Mouse (Mus musculus): ENCODE data around the gene Aox2.
"Not testable (repeated sequence)": the region's sequence is repeated elsewhere in the genome, so short reads cannot be mapped to it uniquely, and the experiment has no call there.

Aox2 gene

DNA sequence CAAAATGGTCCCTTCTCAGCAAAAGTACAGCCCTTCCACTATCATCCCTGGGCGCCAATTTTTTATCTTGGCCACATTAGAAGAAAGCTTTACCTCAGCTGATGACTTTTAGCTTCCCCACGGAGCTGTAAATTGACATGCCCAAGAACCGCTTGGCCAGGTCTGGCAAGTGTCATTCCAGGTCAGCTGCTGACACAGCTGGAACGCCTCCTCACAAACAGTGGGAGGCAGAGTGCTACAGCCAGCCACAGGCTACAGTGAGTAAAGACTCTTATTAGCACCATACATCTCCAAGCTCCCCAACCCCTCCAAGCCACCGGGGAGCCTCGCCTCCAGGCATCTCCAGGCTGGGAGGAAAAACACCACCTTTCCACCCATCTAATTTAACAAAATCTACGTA is 63.5 kb downstream of the Aox2 start:
- ATAC-seq (ENCODE audit: insufficient number of reproducible peaks, low FRiP score, low TSS enrichment) = no peak

GRCm38 (mm10) chr1:58343861-58344260 is 65.7 kb downstream of the Aox2 start:
- no peak for ATAC-seq (ENCODE audit: insufficient number of reproducible peaks, low FRiP score, low TSS enrichment)

DNA sequence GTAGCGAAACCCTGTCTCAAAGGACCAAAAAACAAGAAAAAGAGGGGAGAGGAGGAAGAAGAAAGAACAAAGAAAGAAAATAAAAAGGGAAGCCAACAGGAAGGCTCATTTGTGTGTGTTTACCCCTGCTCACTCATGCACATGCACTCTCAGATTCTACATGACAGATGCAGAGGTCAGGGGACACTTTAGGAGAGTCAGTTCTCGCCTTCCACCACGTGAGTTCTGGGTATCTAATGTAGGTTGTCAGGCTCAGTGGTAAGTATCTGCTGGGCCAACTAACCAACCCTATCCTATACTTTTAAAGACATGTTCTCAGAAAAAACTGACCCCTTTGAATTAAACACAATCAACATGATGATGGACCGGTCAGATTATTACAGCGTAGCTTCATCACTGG is 66.4 kb downstream of the Aox2 start:
- ATAC-seq (ENCODE audit: insufficient number of reproducible peaks, low FRiP score, low TSS enrichment) = no peak

DNA sequence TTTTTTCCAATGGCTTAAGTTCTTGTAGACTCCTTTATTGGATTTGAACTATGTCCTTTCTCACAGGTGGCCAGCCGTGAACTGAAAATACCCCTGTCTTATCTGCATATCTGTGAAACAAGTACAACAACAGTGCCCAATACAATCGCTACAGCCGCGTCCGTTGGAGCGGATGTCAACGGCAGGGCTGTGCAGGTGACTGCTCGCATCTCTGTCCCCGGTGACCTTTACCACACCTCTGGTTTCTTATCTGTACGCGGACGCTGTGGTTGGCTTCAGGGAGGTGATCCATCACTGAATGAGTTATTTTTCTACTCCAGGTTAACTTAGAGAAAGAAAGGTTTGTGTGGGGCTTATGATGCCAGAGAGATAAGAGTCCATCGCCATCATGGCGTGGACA is 68.0 kb downstream of the Aox2 start:
- no peak for ATAC-seq (ENCODE audit: insufficient number of reproducible peaks, low FRiP score, low TSS enrichment)

DNA sequence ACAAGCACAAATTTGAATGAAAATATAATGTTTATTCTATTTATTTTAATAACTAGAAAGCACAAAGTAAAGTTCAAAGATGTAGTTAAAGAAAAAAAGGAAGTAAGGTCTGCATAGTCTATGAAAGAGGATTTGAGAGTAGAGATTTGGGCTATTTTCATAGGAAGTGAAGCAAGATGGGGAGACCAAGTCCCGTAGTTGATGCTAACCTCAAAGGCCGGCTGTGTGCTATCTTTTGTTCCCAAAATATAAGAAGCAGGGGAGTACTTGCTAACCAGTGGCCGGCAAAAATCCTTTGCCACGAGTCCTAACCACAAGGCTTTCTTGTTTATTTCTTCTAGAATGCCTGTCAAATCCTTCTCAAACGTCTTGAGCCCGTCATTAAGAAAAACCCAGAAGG is 70.6 kb downstream of the Aox2 start:
- ATAC-seq (ENCODE audit: insufficient number of reproducible peaks, low FRiP score, low TSS enrichment) = no peak

GRCm38 (mm10) chr1:58353238-58353893 is 75.2 kb downstream of the Aox2 start:
- ATAC-seq (ENCODE audit: insufficient number of reproducible peaks, low FRiP score, low TSS enrichment) = no peak

GRCm38 (mm10) chr1:58358958-58359901 is 81.1 kb downstream of the Aox2 start:
- no peak for ATAC-seq (ENCODE audit: insufficient number of reproducible peaks, low FRiP score, low TSS enrichment)

DNA sequence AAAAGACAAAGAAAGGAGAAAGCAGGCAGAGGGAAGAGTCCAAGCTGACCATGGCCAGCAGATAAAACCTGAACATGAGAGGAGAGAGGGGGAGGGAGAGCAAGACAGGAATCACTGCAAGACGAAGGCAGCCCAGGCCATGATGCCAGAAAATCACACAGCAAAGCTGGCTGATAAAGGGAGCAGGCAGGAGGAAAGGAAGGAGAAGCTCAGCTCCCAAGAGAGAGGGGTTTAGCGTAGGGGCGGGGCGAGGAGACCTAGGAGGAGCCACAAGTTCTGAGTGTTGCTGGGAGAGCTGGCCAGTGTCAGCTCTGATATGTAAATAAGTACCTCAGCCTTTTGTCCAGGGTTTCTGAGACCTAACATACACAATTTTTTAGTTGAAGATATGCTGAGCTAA is 84.2 kb downstream of the Aox2 start:
- no peak for ATAC-seq (ENCODE audit: insufficient number of reproducible peaks, low FRiP score, low TSS enrichment)

- no peak for ATAC-seq (ENCODE audit: insufficient number of reproducible peaks, low FRiP score, low TSS enrichment)
These were observed 86.4 kb downstream of the Aox2 start for GRCm38 (mm10) chr1:58364551-58364950.

- no peak for ATAC-seq (ENCODE audit: insufficient number of reproducible peaks, low FRiP score, low TSS enrichment)
These were observed 87.7 kb downstream of the Aox2 start for GRCm38 (mm10) chr1:58365829-58366228.

- no peak for ATAC-seq (ENCODE audit: insufficient number of reproducible peaks, low FRiP score, low TSS enrichment)
These were observed 88.8 kb downstream of the Aox2 start for GRCm38 (mm10) chr1:58366737-58367471.

GRCm38 (mm10) chr1:58369716-58370115 is 91.6 kb downstream of the Aox2 start:
- ATAC-seq (ENCODE audit: insufficient number of reproducible peaks, low FRiP score, low TSS enrichment) = no peak

DNA sequence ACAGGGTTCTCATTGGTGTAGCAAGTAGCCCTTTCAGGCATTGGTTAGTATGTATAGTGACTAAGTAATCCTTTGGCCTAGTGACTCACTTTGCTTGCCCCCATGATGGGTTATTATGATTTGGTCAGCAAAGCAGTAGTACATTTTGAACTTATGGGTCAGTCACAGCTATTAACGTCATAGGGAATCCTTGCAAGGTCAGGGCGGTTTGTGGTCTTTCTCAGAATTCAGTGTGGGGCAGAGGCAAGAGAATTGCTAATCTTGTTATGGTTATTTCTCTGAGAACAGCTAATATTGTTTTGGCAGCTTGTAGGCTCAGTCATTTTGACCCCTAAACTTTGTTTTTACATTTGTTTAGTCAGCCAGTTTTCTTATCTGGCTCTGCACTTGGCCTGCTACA is 96.1 kb downstream of the Aox2 start:
- not testable (repeated sequence) for ATAC-seq (ENCODE audit: insufficient number of reproducible peaks, low FRiP score, low TSS enrichment)

DNA sequence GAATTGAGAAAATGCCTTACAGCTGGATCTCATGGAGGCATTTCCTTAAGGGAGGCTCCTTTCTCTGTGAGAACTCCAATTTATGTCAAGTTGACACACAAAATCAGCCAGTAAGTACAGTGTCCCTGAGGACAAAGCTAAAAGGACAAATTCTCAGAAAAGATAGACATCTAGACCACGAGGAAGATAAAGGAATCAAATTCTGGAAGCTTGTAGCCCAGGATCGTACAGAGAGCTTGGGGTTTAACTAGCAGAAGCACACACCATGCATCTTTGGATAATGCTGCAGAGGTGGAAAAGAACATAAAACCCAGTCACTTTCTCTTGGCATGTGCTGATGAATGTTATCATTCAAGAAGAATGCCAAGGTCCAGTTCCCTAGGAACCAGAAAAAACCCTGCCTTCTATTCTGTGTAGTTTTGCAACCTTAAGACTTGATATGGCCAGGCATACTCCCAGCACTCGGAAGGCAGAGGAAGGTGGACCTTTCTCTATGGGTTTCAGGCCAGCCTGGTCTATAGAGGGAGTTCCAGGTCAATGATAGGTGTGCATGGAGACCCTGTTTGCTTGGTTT is 97.5 kb downstream of the Aox2 start:
- ATAC-seq (ENCODE audit: insufficient number of reproducible peaks, low FRiP score, low TSS enrichment) = no peak

DNA sequence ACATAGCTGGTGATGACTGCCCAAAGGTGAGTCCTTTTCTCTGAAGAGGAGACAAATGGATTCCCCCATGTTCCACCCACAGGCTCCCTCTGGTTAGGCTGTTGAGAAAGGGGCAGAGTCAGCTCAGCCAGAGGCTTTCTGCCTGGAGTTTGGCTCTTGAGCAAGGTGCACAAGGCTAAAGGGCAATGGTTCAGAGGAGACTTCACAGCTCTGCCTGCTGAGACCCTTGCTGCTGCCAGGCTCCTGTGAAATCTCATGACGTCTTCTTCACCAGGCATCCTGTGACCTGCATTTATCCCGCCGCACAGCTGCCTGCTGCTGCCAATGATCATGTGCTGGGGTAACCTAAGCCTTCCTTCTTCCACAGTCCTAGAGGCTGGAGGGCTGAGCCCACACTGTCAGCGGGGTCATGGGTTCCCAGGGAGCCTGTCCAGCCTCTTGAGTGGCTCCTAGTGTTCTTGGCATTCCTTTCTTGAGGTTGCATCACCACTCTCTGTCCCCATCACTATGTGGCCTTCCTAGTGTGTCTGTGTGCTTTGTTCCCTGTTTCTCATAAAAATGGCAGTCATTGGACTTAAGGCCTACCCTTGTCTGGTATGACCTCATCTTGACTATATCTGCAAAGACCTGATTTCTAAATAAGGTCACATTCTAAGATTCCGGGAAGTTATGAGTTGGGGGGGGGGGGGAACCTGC is 104.6 kb downstream of the Aox2 start:
- ATAC-seq (ENCODE audit: insufficient number of reproducible peaks, low FRiP score, low TSS enrichment) = no peak

DNA sequence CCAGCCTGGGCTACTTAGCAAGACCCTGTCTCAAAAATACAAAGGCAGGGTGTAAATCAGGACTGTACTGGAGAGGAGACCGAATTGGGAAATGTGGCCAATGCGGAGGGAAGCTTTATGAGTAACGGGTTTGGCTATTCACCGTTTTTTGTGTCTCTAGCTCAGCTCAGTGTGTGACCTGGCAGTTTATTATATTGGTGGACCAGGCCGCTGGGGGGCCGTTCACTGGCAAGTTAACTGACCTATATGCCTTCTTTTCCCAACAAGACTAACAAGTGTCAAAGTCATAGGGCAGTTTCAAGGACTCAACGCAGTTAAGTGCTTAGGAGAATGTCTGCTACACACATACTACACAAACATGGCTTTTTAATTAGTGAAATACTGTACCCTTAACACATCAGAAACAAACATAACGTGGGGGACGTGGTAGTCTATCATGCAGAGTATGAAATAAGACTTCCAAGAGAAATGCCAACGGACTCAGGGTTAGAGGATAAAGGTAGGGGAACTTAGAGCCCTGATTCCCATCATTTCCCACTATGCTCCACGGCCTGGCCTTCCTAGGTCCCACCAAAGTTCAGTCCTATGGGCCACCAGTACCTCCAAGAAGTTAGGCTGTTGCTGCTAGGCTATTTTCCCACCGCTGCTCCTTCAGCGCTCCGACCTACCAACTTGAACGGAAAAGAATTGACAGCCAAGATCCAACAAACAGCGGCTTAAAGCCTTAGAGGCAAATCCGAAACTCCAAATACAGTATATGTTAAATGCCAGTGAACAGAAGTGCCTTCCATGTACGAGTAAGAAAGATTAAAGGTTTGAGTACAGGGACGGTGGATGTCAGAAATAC is 113.5 kb downstream of the Aox2 start:
- ATAC-seq (ENCODE audit: insufficient number of reproducible peaks, low FRiP score, low TSS enrichment) = no peak

DNA sequence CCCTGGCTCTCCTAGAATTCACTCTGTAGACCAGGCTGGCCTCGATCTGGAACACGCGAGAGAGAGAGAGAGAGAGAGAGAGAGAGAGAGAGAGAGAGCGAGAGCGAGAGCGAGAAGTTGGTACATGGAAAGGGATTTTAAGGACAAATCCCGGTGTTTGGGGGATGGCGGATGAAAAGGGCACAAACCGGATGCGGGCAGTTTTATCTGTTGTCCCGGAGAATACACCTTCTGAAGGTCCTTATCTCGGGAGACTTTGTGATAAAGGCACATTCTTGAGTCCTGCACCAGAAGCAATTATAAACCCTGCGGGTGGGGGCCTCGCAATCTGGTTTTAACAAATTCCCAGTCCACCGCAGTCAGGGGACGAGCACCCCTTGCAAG is 114.1 kb downstream of the Aox2 start:
- ATAC-seq (ENCODE audit: insufficient number of reproducible peaks, low FRiP score, low TSS enrichment) = no peak; the same call in 1 of the 2 replicates

GRCm38 (mm10) chr1:58392652-58393283 is 114.6 kb downstream of the Aox2 start, which contains the start of gene Bzw1:
Bzw1 (plus strand) TSS chr1:58392898.
- ATAC-seq (ENCODE audit: insufficient number of reproducible peaks, low FRiP score, low TSS enrichment) = peak; percentile 94
